Mouse (Mus musculus): ENCODE measurements around the gene Ndufa6.
A peak's percentile ranks its signal among the peaks of the same experiment; 100 is the strongest.
"Not testable (repeated sequence)": the region's sequence is repeated elsewhere in the genome, so short reads cannot be mapped to it uniquely, and the experiment has no call there.

The Ndufa6 gene

DNA sequence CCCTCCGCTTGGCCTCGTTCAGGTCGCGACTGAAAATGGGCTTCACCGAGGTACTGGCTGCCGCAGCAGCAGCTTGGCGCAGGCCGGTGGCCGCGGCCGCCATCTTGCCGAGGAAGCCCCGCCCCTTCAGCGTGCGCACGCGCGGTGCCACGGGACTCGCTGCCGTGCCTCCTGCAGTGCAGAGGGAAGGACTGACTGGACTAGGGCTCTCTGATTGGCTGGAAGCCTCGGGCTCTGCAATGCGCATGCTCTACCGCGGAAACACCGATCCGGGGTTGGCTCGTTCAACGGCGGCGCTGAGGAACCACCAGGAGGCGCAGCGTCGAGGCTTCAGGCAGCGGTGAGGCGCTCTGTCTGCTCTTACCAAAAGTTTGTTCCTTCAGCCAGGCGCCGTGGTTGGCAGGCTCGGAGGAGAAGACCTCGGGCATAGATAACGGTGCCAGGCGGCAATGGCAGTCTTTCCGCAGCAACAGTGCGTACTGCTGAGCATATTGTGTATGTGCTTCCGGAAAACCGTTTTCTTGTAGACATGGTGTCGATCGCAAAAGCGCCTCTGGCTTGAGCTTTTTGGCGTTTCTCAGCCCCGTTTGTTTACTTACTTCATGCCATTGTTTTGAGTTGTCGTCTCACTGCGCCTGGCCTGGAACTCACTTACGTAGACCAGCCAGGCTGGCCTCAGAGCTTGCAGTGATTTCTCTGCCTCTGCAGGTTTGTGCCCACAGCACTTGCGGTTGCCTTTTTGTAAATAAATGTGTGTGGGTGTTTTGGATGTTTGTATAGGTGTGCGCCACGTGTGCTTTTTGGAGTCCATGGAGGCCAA is at the start of gene Ndufa6:
TSS of gene Ndufa6 (minus strand) at position 197 of the 820 bp plus-strand sequence.
- H3K4me3 ChIP-seq (replicated peaks; ENCODE audit: low read length), result peak within 1 kb of the TSS; percentile 99
- TF ChIP-seq NANOG (IDR thresholded peaks at IDR 0.05; ENCODE audit: borderline replicate concordance, low read length) (no peak), CTCF (conservative IDR thresholded peaks at IDR 0.05; ENCODE audit: low read length) (peak; percentile 59)
- H3K9me3 ChIP-seq (ENCODE audit: low read length), result no peaks in the 10 kb centered on the region
- no peaks in the 10 kb centered on the region for H3K27me3 ChIP-seq (ENCODE audit: insufficient read depth, low read length)
- H3K36me3 ChIP-seq (ENCODE audit: insufficient read depth, low read length), result peaks cover 37% of the 10 kb centered on the region
- peaks cover 64% of the 10 kb centered on the region for H3K4me1 ChIP-seq (replicated peaks; ENCODE audit: low read depth, low read length)

GRCm38 (mm10) chr15:82403606-82404005 is 49.5 kb upstream of the Ndufa6 start:
- TF ChIP-seq CTCF (conservative IDR thresholded peaks at IDR 0.05; ENCODE audit: low read length), result no peak
- TF ChIP-seq NANOG (IDR thresholded peaks at IDR 0.05; ENCODE audit: borderline replicate concordance, low read length), result no peak
- no peak for TF ChIP-seq POU5F1 (IDR thresholded peaks at IDR 0.05; ENCODE audit: borderline replicate concordance, low read length)
- Histone ChIP-seq H3K4me3 (replicated peaks; ENCODE audit: low read length) (no peak overlapping the region), H3K4me1 (replicated peaks; ENCODE audit: low read depth, low read length) (no peaks in the 10 kb centered on the region), H3K27me3 (ENCODE audit: insufficient read depth, low read length) (no peaks in the 10 kb centered on the region; the same call in 1 of the 2 replicates), H3K36me3 (ENCODE audit: insufficient read depth, low read length) (no peaks in the 10 kb centered on the region), H3K9me3 (ENCODE audit: low read length) (peaks cover 5% of the 10 kb centered on the region)

- Histone ChIP-seq H3K9me3 (ENCODE audit: low read length) (no peaks in the 10 kb centered on the region; the same call in 1 of the 2 replicates), H3K36me3 (ENCODE audit: insufficient read depth, low read length) (no peaks in the 10 kb centered on the region), H3K4me1 (replicated peaks; ENCODE audit: low read depth, low read length) (no peaks in the 10 kb centered on the region), H3K27me3 (ENCODE audit: insufficient read depth, low read length) (no peaks in the 10 kb centered on the region; the same call in 1 of the 2 replicates), H3K4me3 (replicated peaks; ENCODE audit: low read length) (no peak overlapping the region)
- TF ChIP-seq CTCF (conservative IDR thresholded peaks at IDR 0.05; ENCODE audit: low read length) (no peak), NANOG (IDR thresholded peaks at IDR 0.05; ENCODE audit: borderline replicate concordance, low read length) (no peak), POU5F1 (IDR thresholded peaks at IDR 0.05; ENCODE audit: borderline replicate concordance, low read length) (no peak)
Observed at GRCm38 (mm10) chr15:82402741-82403140, 48.6 kb upstream of the Ndufa6 start.

DNA sequence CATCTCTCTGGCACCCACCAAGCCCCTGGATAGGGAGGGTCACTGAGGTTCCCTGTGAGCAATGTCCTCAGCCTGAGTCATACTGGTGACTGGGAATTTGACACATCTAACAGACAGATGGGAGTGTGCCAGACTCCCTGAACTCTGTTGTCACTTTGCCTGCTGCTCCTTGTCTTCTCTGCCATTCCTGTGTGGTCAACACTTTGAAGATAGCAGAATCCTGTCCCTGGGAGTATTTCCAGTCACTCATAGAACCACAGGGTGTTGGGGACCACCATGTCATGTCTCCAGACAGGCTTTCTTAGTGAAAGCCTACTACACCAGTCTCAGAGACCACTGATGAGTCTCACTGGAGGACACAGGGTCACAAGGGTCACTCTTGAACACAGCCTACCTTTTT is 48.0 kb upstream of the Ndufa6 start:
- Histone ChIP-seq H3K4me3 (replicated peaks; ENCODE audit: low read length) (no peak overlapping the region), H3K4me1 (replicated peaks; ENCODE audit: low read depth, low read length) (no peaks in the 10 kb centered on the region), H3K27me3 (ENCODE audit: insufficient read depth, low read length) (no peaks in the 10 kb centered on the region; the same call in 1 of the 2 replicates), H3K9me3 (ENCODE audit: low read length) (no peaks in the 10 kb centered on the region), H3K36me3 (ENCODE audit: insufficient read depth, low read length) (no peaks in the 10 kb centered on the region)
- TF ChIP-seq CTCF (conservative IDR thresholded peaks at IDR 0.05; ENCODE audit: low read length) (no peak), NANOG (IDR thresholded peaks at IDR 0.05; ENCODE audit: borderline replicate concordance, low read length) (no peak), POU5F1 (IDR thresholded peaks at IDR 0.05; ENCODE audit: borderline replicate concordance, low read length) (no peak)

DNA sequence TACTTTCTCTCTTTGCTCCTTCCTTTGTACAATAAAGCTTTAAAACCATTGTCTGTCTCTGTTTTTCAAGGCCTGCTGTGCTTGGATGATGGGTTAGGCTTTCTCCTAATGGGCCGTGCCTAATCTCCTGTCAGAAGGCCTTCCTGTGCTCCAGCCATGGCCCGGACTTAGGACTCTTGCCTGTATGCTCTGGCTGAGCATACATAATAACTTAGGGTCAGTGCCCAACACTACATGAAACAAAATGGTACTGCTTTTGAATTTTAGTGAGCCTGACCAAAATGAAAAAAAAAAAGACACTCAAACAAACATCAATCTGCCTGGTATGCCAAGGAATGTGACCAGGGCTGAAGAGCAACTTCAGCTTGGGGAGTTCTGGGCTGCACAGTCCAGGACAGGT is 47.4 kb upstream of the Ndufa6 start:
- Histone ChIP-seq H3K9me3 (ENCODE audit: low read length) (no peaks in the 10 kb centered on the region), H3K4me1 (replicated peaks; ENCODE audit: low read depth, low read length) (no peaks in the 10 kb centered on the region), H3K4me3 (replicated peaks; ENCODE audit: low read length) (no peak overlapping the region), H3K36me3 (ENCODE audit: insufficient read depth, low read length) (no peaks in the 10 kb centered on the region), H3K27me3 (ENCODE audit: insufficient read depth, low read length) (no peaks in the 10 kb centered on the region; the same call in 1 of the 2 replicates)
- TF ChIP-seq CTCF (conservative IDR thresholded peaks at IDR 0.05; ENCODE audit: low read length) (no peak), NANOG (IDR thresholded peaks at IDR 0.05; ENCODE audit: borderline replicate concordance, low read length) (no peak), POU5F1 (IDR thresholded peaks at IDR 0.05; ENCODE audit: borderline replicate concordance, low read length) (no peak)

DNA sequence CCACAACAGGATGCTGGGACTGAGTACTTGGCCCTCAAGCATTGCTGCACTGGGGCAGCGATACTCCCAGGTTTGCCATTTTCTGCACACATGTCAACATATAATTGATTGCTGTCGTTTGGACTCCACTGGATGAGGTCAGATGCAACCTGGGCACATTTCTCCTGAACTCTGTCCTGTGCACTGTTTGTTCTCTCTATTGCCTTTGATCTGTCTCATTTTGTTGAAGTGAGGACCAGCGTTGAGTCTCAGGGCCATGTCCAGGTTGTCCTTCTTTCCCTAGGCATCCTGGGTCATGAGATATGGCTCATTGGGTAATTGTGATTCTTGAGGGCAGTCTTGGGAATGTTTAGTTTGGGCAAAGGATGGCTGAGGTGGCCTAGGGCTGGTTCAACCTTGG is 41.8 kb upstream of the Ndufa6 start:
- H3K4me1 ChIP-seq (replicated peaks; ENCODE audit: low read depth, low read length); H3K27me3 ChIP-seq (ENCODE audit: insufficient read depth, low read length); H3K9me3 ChIP-seq (ENCODE audit: low read length); H3K4me3 ChIP-seq (replicated peaks; ENCODE audit: low read length); H3K36me3 ChIP-seq (ENCODE audit: insufficient read depth, low read length): not testable (repeated sequence)

- not testable (repeated sequence) for H3K4me3 ChIP-seq (replicated peaks; ENCODE audit: low read length); H3K9me3 ChIP-seq (ENCODE audit: low read length); H3K27me3 ChIP-seq (ENCODE audit: insufficient read depth, low read length)
Observed at GRCm38 (mm10) chr15:82393922-82394321, 39.8 kb upstream of the Ndufa6 start, which contains the start of gene Cyp2d11. Gene Cyp2d11, minus strand, starts transcription at chr15:82394022.

DNA sequence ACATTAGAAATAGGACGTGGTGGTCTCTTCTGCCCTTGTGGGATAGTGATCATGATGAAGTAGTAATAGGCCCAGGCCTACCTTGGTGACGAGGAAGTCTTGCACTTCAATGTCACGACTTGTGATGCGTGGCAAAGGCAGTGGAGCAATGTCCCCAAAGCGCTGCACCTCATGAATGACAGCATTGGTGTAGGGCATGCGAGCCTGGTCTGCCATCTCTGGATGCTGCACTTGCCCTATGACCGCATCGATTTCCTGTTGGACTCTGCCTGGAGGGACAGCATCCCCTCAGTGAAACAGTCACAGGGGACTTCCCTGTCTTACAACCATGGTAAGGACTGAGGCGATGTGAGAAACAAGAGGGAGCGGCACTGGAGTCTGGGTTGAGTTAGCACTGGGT is 35.8 kb upstream of the Ndufa6 start:
- H3K4me1 ChIP-seq (replicated peaks; ENCODE audit: low read depth, low read length); H3K9me3 ChIP-seq (ENCODE audit: low read length); H3K27me3 ChIP-seq (ENCODE audit: insufficient read depth, low read length); H3K36me3 ChIP-seq (ENCODE audit: insufficient read depth, low read length); H3K4me3 ChIP-seq (replicated peaks; ENCODE audit: low read length): not testable (repeated sequence)

More at GRCm38 (mm10) chr15:82393922-82394321, 39.8 kb upstream of the Ndufa6 start, which contains the start of gene Cyp2d11:
- not testable (repeated sequence) for H3K4me1 ChIP-seq (replicated peaks; ENCODE audit: low read depth, low read length); H3K36me3 ChIP-seq (ENCODE audit: insufficient read depth, low read length)

DNA sequence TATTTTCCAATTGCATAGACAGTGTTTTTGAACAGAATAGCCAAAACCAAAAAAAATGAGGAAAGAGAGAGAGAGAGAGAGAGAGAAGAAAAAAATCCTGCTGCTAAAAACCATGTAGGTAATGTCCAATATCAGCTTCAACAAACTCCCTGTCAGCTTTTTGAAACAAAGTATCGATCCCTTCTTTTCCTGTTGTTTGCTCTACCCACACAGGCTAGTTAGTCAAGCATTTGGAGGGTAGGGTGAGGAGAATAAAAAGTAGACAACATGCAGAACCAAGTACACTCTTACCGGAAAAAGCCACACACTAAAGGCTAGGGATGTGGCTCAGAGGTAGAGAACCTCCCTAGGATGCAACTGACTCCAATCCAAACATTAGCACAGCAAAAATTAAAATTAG is 31.6 kb upstream of the Ndufa6 start:
- Histone ChIP-seq H3K4me1 (replicated peaks; ENCODE audit: low read depth, low read length) (0 out of 2 replicates have a peak, but pooled peaks cover 2% of the 10 kb centered on the region), H3K36me3 (ENCODE audit: insufficient read depth, low read length) (no peaks in the 10 kb centered on the region), H3K27me3 (ENCODE audit: insufficient read depth, low read length) (no peaks in the 10 kb centered on the region), H3K4me3 (replicated peaks; ENCODE audit: low read length) (no peak overlapping the region), H3K9me3 (ENCODE audit: low read length) (peaks cover 18% of the 10 kb centered on the region)
- TF ChIP-seq POU5F1 (IDR thresholded peaks at IDR 0.05; ENCODE audit: borderline replicate concordance, low read length) (no peak), NANOG (IDR thresholded peaks at IDR 0.05; ENCODE audit: borderline replicate concordance, low read length) (no peak), CTCF (conservative IDR thresholded peaks at IDR 0.05; ENCODE audit: low read length) (no peak)

Measured in E14TG2a.4 (cell line).